Mouse (Mus musculus) right cerebral cortex, postnatal 25 days (tissue): ENCODE data around the gene Pepd.

Source experiments
- DNase-seq: peaks from one replicate; pipeline ENCODE4 v3.0.0; 2022

Gene Pepd

DNA sequence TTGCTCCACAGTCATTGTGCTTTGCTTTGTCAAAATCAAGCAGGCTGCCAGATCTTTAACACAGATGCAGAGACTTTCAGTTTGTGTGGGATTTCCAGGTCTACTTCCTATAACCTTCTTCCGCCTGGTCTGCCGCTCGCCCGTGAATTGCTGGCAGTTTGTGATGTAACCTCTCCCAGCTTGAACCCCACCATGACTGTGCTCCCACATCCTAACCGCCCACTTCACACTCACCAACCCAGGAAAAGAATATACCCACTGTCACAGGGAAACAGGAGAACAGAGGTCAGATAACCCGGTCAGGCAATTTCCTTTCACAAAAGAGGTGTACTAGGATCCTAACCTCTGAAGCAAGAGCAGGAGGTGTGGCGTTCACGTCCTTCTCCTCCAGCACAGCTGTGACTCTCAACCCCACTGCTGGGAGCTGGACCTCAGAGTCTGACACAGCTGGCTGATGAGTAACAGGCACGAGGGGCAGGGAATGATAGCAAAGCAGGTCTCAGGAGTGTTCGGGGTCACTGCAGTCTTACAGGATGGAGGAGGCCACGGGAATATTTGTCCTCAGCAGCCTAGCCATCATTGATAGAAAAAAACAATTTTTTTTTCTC is 72.5 kb downstream of the Pepd start:
- DNase-seq, result no peak

DNA sequence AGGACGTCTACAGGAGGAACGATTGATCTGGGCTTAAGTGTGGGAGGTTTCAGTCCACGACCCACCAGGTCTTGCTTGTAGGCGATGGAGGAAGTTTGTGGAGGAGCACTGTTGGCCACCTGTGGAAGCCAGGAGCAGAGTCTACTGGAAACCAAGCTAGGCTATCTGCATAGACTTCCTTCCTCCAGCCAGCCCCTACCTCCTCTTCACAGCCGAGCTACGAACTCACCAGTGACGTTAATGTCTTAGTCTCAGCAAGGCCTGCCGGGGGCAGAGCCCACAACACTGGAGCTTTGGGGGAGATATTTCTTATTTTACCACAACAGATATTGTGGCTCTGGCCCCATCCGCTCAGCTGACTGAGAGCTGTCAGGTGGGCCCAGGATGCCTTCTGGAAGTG is 73.0 kb downstream of the Pepd start:
- no peak for DNase-seq

DNA sequence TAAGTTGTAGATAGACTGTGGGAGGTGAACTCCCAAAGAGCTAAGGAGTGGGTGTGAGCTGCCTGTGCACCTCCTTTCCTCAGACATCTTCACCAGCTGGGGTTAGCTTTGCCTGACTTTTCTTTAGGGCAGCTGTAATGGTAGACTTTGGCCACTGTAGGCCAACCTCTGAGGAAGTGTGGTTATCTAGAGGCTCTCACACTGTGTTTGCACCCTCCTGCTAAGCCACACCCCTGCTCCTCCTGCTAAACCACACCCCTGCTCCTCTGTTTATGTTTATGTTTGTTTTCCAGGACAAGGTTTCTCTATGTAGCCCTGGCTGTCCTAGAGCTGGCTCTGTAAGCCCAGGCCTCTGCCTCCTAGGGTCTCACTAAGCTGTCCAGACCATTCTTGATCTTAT is 73.5 kb downstream of the Pepd start:
- DNase-seq, result no peak

DNA sequence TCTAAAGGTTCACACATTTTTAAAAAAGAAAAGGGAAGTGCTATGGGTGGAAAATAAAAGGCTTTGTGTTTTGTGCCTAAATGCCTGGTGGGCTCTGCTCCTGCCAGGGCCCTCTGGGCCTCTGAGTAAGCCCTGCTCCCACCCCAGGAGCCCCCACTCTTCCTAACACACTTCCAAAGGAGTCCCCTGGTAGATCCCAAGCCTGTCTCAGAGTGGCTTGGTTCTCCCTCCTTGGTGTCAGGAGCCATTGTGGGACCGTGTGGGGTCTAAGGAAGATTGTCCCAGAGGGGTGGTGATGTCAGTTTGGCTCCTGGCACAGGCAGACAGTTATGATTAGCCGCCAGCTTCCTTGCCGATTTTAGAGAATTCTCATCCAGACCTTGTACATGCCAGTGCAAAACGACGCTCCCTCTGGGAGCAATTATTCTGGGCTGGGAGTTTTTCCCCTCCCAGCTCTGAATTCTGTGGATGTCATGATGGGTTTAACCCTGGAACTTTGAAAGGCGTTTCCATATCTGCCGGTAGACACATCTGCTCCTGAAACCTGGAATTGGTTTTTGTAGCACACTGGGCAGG is 74.5 kb downstream of the Pepd start:
- no peak for DNase-seq

DNA sequence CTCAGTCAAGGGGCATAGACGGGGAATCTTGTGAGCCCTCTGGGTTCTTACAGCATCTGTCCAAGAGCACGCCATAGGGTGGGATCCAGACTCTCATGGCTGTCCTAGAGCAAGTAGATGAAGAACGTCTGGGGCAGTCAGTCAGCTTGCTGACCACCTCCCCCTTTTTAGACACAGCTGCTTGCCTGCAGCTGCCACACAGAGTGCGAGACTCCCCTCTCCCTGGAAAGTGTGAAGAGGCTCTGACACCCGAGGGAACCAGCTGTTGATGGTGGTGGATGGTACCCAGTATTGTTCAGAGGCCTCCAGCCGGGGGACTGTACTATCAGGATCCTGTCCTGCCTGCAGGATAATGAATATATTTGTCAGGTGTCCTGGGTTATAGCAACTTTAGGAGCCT is 75.1 kb downstream of the Pepd start:
- DNase-seq, result no peak

DNA sequence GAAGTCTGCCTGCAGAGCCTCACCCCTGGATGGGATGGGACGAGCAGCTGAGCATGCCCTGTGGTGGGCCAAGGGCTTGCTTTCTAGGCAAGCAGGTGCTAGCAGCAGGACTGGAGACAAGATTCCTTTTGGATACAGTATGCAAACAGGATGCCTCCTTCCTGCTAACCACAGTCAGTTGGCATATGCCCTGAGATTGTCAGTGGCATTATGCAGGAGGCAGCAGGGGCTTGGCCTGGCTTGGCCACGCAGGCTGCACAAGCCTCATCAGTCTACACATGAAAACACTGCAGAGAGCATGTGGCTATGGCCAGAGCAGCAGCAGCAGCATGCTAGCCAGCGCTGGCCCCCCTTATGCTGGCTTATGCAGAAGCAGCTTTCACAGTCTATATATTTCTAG is 76.3 kb downstream of the Pepd start:
- DNase-seq, result peak; percentile 32

DNA sequence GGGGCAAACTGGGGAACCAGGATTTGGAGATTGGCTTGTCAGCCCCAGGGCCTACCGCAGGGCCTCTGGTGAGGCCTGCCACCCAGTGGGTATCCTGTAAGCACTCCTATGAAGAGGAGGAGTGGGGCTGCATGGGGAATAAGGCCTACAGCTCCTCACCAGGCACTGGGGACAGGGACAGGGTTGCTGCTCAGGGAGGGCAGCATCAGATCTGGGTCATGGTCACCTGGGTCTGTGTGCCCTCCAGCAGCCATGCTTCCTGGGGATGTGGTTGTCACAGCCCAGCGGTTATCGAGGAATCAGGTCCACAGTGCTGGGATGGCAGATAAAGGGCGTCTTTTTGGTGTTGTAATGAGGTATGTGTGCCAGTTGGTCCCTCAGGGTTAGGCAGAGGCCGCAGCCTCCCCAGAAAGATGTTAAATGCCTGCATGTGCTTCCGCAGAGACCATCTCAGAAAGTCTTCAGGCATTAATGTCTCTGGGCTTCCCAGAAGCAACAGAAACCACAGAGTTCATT is 79.6 kb downstream of the Pepd start:
- DNase-seq, result no peak

DNA sequence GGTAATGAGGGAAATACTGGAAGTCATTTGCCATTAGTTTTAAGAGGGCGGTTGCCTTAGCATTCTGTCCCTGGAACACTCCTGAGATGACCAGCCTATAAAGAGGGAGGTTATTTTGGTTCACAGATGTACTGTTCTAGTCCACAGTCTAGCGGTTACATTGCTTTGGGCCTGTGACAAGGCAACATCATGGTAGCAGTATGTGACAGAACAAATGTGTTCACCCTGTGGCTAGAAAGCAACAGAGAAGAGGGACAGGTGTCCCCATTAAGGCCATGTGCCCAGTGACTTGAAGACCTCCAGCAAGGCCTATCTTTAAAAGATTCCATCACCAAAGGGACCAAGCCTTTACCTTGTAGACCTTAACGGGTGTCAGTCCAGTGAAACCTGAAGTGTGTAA is 80.6 kb downstream of the Pepd start:
- no peak for DNase-seq

DNA sequence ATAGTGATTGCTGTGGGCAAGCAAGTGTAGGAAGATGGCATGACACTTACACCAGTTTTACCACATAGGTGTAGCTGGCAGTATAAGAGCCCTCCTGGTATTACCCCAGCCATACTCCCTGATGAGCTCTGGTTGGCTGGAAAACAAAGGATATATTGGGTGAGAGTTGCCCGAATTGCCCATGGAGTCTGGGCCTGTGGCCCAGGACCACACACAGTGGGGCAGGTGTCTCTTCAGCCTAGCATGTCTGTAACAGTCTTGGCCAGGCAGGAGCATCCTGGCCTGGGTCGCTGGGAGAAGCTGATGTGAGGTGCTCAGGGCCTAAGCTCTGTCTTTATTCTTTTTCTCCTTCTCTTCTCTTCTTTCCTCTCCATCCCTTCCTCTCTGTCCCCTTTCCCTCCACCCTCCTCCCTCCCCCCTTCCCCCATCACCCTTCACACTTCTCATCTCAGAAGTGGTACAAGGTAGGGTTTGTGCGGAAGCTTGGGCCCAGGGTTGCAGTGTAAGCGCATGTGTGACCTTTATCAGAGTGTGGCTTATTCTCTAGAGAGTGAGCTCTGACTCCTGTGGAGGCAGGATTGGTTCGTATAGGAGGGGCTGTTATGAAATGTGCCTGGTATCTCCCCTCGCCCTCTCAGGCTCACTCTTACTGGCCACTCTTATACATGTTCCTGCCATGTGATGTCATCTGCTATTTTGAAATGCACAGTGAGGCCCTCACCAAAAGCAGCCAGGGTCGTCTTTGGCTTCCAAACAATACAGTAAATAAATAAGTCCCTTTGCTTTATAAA is 83.9 kb downstream of the Pepd start:
- DNase-seq, result no peak

DNA sequence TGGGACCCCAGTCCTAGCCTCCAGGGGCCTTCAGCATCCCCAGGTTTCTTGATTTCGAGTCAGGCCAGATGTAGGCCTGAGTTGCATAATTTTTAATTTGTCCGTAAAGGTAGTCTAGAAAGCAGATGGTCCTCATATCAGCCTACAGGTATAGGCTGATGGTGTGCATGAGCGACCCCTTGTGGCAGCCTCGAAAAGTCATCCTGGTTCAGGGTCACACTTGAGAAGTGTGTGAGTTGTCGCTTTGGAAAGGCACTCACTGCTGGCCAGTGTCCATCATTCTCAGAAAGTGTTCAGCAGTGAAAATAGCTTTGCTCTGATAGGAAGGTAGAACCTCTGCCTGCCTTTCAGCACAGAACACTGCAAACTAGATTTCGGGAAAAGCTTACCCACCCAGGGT is 88.7 kb downstream of the Pepd start:
- no peak for DNase-seq

DNA sequence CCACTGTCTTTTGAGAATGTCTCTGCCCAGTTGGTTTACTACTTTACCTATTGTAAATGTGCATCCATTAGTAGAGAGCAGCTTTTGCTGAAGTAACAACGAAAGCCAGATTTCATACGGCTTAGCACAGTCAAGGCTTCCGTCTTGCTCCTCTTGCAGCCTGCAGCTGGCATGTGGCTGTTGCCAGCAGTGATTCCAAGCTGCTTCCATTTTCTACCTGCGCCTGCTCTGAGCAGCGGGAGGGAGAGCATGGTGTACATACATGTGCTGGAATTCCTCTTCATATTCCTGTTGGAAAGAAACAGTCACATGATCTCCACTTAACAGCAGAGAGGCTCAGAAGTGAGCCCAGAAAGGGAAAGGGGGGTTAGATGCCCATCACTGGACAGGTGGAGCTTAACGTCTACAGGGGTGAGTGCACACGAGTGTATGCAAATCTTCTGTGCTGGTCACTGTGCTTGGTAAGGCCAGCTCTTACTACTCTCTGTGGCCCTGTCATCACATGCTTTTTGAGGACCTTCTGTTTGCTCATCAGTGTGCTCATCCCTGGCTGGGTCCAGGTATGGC is 91.1 kb downstream of the Pepd start:
- no peak for DNase-seq

DNA sequence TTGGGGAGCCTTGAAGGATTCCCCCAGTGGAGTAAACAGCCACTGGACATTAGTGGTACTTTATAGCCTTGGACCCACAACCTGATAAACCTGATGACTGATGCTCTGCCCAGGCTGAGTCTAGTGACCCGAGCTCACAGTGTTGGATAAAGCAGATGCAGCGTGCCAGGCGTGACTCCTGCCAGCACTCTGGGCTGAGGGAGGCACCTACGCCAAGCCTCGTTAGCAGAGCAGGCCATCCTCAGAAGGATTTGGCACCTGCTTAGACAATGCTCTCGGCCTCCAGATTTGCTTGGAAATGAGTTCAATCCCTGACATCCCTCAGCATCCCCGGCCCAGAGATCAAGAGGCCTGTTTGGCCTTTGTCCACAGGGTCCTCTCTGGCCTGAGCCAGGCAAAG is 94.5 kb downstream of the Pepd start:
- no peak for DNase-seq

DNA sequence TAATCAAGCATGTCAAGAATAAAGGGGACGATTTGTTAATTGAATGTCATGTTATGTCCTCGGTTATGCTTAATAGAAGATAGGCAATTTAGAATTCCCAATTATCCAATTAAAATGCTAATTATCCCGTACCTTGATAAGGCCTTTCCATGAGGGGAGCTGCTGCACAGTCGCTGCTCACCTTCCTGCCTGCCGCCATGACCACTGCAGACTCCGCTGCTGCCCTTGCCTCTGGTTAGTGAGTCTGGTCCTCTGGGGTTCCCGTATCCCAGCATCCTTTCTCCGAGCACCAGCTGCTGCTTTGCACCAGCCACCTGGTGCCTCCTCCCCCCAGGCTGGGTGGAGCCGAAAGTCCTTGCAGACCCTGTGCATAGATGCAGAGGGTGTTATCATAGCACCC is 101.0 kb downstream of the Pepd start:
- no peak for DNase-seq

DNA sequence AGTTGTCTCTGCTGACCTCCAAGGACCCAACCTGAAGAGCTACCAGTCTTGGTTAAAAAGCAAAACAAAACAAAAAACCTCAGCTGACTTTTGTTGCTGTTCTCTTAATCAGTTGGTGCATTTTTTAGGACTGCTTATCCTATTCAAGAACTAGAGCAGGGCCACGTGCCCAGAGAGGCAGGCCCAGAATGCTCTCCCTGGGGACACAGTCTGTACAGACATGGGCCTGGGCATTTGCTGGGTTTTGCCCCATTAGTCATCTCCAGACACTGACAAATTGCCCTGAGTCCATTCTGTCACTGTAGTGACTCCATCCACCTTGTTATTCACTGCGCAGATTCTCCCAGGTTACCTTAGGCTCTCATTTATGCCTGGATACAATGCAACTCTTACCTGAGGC is 103.1 kb downstream of the Pepd start:
- DNase-seq, result no peak

DNA sequence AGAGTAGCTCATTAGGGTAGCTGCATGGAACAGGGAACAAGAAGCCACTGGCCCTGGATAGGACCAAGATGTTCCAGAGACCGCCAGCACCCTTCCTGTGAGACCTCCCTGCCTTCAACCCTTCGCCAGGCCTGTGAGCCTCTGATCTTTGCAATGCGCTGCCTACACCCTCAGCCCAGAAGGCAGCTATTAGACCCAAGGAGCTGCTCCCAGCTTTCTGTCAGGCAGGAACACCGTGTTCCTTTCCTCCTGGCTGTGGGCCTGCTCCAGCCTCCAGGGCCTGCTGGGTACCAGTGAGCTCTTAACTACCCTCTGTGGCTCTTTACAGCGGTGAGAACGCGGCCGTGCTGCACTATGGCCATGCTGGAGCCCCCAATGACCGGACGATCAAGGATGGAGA is 109.2 kb downstream of the Pepd start:
- DNase-seq, result no peak

DNA sequence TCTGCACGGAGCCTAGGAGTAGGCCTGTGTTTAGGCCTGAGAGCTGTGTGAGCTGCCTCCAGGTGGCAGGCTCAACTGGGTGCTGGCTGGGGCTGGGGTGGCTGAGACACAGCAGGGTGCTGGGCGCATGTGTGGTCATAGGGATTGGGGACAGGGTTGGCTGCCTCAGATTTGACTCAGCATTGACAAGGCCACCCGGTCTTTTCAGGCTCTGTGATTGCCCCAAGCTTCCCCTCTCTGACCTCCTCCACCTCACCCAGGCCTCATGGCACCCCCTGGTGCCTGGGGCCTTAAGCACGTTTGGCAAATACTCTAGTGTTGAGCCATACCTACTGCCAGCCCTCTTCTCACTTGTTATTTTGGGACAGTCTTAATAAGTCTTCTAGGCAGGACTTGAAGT is 111.1 kb downstream of the Pepd start:
- DNase-seq, result no peak

DNA sequence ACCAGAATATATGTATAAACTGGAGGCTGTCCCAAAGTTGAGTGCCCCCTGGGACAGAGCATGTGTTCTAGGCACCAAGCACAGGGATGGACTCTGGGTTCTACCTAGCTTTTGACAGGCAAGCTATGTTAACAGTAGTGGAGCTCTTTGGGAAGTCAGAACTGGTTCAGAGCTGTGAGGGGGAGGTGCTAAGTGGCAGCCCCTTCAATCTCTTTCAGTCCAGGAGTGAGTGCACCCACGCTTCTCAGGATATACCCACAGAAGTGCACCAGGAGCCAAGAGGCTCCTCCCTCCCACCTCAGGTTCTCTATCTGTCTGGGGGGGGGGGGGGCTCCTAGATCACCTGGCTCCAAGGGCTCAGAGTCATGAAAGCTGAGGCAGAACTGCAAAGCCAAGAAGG is 112.2 kb downstream of the Pepd start:
- no peak for DNase-seq

DNA sequence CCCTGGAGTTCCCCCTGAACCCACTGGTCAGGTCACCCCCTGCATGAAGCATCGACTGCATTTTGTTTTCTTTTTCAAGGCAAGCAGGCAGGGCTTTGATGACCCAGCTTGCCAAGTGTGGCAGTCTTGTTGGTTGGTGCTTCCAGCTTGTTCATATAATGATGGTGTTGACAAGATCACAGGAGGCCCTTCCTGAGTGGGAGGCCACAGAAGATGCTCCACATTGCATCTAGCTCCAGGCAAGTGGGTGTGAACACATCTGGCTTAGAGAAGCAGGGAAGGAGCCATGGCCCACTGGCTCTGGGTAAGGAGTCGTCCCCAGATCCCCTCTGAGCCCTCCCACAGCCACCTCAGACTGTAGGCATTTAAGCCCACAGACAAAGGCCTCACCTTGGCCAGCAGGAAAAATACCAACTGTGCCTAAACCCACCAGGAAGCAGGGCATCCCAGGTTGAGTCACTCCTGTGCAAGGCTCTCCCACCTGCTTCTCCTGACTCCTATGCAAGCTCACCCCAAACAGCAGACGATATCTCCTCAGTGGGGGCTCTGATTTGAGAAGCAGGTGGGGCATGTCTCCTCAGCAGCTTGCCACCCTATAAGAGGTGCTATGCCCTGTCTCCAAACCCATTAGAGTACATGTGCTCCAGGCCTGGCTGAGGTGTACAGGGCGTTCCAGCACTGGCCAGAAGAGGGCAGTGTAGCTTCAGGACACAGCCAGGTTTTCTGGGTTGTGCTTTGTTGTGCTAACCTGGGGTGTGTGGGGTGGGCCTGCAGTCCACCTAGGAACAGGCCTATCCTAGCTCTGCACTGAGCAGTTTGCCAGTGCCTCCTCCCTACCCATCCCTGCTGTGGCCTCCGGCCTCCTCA is 113.5 kb downstream of the Pepd start:
- peak; percentile 73 for DNase-seq

DNA sequence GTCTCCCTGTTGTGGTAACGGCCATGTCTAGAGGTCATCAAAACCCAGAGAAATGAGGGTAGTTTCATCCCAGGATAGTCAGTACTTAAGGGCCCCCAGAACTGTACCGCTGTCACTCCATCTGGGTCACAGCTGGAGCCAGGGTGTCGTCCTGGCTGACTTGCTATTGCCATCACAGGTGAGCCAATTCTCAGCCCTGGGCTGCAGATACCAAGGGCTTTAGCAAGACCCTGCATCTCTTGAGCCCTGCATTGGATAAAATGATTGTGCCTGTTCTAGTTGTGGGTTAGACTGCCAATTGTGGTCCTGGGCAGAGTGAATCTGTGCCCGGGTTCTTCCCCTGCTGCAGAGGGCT is 114.1 kb downstream of the Pepd start:
- DNase-seq, result no peak

DNA sequence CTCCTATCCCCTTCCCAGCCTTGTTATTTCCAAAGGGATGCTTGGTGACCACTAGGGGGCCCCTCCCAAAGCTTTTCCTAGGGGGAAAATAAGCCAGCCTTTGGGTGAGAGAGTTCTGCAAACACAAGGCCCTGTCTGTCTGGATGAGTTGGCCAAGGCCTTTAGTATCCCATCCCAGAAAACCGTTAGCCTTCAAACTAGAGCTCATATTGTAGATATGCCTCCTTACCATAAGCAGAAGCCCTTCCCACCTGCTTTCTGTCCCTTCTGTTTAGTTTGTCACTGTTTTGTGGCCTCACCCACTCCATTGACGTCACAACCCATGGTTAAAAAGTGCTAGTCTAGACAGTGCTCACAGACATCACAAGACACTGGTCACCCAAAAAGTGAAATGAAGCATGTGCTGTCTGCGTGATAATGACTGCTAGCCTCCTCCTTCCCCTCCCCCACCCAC is 114.7 kb downstream of the Pepd start:
- DNase-seq, result no peak

DNA sequence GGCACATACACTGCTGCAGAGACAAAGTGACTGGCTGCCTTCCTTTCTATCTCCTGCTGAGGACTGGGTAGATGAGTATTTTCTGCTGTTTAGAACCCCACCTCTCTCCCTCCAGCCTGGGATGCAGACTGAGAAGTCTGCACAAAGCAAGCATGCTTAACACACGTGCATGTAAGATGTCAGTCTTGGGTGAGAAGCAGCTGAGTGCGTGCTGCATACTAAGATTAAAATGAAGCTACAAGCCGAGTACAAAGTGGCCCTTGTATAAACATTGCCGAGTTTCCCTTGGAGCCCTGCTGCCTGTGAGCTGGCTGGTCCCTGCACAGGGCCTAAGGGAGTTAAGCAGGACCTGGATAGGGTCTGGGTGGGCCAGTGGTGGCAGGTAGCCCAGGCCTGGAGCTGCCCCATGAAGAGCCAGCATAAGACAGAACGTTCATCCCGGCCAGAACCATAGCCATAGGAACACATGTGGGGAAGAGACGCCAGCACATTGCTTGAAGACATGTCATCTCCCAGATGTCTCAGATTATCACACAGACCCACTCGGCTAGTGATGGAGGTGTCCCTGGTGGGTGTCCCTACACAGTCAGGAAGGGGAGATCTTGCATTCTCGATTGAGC is 115.7 kb downstream of the Pepd start:
- no peak for DNase-seq

DNA sequence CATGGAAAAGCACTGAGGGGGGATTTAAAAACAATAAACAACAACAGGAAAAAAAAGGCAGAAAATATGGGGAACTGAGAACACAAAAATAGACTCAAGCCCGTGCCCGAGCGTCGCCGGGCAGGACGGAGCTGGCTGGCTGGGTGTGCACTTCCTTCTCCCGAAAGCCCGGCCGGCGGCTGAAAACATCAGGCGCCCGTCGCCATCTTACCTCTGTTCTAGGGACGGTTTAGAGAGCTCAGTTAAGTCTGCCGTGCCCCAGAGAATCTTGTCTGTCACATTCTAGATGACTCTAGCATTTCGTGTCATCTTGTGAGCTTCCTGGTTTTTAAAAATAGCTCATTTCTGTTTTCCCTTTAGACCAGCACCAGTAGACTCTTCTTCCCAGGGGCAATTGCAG is 116.4 kb downstream of the Pepd start:
- DNase-seq, result no peak

DNA sequence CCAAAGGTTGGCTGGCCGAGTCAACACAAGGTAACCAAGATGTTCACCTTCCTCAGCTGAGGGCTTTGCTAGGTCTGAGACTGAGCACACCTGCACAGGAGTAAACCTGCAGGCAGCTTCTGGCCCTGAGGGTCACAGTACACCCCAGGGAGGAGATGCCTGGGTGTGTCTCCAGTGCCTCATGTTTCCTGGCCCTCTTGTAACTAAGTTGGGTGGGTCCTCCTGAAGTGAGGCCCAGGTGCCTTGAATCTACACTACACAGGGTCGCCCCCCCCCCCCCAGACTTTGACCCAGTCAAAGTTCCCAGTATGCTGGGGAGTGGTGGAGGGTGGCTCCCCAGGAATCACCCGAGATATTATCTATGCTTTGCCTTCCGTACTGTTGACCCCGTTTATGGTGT is 117.0 kb downstream of the Pepd start:
- no peak for DNase-seq
